Mouse (Mus musculus): Measurements from ENCODE around the gene Ccn5.
A peak's percentile ranks its signal among the peaks of the same experiment; 100 is the strongest.

Ccn5 gene

DNA sequence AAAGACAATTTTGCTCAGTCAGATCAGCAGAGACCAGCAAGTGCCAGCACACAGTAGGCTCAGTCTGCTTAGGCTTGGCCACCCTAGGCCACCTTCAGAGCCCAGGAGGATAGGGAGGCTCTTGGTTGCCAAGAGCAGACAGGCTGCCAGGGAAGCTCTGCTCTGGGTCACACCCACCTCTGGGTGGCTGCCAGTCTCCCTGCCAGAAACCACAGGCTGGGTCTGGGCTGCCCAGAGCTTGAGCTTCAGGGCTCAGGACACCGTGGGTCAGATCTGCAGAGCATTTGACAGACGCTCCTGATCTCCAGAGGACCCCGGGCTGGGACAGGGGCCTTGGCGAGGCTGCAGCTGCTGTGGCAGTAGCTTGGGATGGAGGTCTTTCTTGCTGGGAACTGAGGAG lies at the start of gene Ccn5:
Ccn5 (plus strand) TSS at position 255 of the 400 bp plus-strand sequence.
- DNase-seq = peak; percentile 82

DNA sequence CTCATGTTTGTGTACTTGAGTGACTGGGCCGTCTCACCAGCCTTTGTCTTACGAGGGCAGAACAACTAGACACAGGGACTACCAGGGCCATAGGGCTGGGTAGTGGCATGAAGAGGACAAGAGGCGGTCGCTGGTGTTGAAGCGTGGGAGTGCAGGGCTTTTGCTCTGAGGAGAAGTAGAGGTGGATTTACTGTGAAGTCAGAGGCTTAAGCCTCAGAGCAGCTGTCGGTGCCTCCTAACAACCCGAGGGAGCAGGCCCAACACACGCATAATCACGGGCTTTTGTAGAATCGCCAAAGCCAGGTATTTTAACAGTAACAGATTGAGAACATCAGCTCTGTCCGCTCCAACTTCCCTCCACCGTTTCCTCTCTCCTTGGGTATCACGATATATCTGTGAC lies 44.0 kb upstream of the Ccn5 start:
- DNase-seq = no peak

DNA sequence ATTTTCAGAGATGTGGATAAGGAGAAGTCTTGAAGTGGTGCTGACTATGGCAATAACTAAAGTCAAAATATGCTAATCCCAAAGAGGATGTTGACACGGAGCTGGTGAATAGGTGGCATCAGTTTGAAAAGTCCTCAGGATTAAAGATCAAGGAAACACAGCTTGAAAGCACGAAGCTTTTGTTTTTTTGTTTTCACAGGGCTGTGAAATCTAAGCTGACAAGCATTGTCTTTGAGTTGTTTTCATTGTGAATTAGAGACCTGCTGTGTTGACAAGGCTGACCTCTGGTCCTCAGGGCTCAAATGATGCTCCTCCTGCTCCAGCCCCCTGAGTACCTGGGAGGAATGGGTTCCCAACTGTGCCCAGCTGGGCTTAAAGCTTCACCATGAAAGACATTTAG lies 43.6 kb upstream of the Ccn5 start:
- no peak for DNase-seq

DNA sequence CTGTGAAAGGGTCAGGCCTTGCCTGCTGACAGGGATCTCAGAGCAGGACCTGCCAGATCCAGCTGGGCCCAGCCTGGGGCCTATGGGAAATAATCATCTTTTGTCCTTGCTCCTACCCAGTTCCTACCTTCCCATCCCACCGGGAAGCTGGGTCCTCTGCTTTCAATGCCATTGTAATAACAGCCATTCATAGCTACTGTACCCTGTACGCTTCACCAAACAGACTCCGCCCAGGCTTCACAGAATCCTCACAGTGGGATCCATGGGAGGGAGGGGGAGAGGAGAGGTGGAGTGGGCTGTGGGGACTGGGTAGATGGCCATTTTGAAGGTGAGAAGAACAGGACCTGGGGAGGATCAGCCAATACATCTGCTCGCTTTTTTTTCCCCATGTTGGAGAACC lies 41.8 kb upstream of the Ccn5 start:
- DNase-seq = no peak

DNA sequence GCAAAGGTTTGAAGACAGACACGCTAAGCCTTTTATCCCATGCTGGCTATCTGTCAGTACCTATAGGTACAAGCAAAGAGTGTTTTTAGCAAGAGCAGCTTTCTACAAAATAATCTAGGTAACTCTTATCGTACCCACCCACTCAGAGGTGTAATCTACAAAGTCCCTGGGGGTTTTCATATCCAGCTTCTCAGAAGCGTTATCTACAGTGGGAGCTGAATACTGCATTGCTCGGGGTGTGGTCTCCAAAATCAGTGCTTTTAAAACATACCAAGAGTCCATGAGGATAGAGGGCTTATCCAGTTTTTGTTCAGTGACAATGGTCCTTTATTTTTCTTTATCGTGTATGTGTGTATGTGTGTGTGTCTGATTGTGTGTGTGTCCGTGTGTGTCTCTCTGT lies 37.3 kb upstream of the Ccn5 start:
- DNase-seq = no peak

DNA sequence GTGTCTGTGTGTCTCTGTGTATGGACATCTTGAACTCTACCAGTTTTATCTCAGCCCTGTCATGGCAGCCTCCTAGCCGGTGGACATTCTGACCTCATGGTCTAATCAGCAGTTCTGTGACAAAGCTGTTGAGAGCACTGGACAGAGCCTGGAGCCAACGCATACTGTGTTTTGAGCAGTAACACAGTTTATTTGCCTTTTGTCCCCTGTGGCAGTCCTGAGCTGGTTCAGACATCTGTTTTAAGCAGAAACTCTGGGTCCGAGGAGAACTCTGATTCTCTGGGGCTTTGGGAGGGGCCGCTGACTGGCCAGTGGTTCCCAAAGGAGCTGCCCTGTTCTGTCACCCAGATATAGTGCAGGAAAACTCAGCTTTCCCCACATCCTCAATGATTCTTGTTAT lies 36.8 kb upstream of the Ccn5 start:
- no peak for DNase-seq

DNA sequence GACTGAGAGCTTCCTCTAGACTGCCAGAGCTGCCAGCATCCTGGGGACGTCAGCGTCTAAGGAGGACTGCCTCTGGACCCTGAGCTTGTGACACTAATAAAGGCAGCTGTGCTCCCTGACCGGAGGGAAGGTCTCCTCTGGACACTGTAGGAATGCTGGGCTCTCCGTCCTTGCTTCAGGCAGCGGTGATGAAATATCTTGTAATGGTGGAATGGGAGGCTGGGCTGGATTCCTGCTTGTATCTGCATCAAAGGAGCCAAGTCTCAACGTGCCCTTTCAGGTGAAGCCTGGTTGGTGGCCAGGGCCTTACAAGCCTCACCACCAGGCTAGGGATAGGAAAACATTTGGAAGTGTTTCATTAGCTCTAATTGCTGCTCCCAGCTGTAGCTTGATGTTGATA lies 33.6 kb upstream of the Ccn5 start:
- no peak for DNase-seq

DNA sequence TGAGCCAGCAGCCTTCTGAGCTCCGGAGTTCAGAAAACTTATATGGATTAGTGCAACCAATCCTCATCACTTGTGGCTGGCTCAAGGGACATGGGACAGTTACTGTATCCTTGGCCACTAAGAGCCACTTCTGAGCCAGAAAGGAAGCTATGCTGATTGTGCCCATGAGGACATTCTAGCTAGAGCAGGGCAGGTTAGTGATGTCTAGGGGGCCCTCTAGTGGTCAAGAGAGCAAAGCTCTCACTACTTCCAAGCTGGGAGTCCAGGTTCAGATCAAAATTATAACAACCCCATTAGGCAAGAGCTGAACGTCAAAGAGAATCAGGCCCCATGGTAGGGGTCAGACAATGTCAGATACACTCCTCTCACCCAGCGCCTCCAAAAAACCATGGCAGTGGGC lies 33.0 kb upstream of the Ccn5 start:
- DNase-seq = peak; percentile 83

DNA sequence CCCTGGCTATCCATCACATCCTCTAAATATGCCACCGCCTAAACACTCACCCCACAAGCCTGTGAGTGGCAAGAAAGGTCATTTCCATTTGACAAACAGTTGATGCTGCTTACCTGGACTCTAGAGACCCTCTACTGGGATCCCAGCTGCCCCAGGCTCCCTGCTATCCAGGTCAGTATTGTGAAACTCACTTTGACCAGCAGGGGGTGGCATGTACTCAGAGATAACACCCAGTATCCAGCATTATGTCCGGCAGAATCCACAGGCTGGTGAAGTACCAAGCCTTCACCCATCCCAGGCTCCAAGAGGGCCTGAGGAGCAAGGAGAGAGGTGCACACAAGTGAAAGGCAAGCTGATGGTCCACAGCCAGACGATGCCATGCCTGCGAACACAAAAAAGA lies 32.2 kb upstream of the Ccn5 start:
- peak; percentile 89 for DNase-seq

DNA sequence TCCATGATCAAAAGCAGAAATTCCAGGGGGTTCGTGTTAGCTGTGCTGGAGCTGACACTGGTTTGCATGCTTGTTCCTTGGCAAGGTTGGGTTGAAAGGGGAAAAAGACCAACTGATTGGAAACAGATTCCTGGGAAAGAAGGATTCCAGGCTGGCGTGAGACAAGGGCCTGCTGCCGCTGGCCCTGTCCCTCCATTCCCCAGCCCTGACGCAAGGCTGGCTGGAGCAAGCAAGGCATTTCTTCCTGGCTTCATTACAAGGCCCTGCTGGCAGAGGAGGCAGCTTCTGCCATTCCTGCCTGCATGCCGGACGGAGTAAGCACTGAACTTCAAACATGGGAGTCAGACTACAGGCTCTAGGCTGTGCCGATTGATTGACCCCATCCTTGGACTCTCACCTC lies 22.2 kb upstream of the Ccn5 start:
- DNase-seq = peak; percentile 66

DNA sequence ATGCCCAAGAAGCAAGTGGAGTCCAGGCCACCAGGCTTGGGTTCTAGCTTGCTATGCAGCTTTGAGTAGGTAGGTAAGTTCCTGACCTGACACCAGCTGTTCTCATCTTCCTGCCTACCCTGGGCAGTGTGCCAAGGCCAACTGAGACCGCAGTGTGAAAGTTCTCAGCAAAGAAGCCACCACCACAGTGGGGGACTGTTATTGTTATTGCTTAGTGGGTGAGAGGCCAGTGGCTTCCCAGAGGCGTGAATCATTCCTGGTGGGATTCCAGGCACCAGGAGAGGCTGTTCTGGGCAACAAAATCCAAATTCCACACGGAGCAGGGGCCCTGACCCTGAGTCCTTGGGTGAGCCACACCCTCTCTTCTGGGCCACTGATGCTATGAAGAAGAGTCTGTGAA lies 19.8 kb upstream of the Ccn5 start:
- peak; percentile 43 for DNase-seq

DNA sequence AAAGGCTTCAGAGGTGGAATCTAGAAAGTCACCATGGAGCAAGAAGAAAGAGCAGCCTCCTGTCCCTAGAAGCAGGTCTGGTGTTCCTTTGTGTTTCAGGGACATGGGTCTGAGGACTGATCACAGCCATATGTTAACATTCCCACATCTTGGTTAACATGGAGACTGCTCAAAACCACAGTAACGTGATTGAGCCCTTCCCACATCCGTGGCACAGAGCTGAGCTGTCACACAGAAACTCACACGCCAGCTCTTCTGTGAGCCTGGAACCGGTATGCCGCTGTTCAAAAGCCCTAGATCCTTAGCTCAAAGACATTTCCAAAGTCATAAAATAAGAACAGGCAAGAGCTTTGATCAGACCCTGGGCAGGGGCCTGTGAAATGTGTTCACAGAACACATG lies 19.3 kb upstream of the Ccn5 start:
- DNase-seq = no peak

DNA sequence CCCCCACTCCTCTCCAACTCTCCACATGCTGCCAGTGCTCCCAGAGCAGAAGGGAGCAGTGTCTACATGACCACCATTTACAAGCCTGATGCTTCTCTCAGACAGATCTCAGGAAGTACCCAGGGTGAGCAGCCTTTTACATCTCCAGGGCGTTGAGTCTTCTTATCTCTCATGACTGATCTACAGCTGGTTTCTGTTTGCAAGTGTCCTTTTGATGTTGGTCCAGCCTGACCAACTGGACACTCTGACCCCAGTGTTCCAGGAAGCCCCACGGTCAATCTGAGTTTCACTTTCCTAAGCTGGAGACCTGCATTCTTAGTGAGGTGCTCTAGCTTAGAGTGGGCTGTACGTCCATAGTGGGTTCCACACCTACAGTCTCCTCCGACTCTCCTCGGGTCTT lies 16.8 kb upstream of the Ccn5 start:
- peak; percentile 42 for DNase-seq

DNA sequence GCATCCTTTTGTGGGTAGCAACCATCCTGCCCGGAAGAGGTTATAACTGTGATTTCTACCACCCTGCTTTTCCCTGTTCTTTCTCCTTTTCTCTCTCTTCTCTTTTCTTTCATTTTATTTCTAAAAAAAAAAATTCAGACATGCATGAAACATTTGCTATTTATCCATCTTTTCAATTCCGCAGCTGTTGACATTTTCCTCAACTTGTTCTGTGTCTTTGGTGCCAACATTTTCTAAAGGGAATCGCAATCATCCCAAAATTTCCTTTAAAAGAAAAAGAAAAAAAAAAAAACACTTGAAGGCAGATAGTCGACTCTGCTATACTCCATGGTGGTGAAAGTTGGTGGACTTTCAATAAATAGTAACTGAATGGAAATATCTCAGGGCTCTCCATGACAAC lies 11.5 kb upstream of the Ccn5 start:
- no peak for DNase-seq

DNA sequence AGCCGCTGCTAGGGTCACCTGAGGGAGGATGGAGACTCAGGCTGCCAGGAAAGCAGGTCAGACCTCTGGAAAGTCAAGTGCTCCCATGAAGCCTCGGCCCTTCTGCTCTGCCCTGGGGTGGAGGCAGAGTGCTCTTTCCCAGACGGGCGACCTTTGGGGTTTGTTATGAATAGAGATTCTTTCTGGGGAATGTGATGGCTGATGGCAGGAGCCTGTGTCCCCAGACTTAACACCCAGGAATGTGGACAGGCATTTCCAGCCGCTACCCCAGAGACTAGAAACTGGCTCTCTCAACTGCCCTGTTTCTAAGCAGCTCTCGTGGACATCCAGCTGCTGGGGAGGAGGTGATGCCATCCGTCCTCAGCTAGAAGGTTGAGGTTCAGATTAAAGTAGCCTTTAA lies 11.0 kb upstream of the Ccn5 start:
- DNase-seq = peak; percentile 74

DNA sequence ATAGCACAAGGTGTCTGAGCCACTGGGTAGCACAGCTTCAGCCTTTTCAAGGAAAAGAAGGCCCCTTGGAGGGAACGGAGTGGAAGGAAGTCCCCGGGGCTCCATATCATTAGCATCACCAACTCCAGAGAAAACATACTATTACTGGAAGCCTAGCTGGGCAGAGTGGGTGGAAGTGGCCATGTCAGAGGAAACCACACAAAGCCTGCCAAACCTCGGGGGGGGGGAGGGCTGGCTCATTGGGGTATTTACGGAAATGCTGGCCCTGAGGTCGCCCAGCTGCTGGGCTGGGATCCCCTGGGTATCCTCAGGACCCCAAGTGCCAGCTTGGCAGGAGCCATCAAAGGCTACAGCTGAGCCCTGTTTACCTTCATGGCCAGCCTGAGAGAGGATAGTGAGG lies 7.6 kb upstream of the Ccn5 start:
- no peak for DNase-seq

DNA sequence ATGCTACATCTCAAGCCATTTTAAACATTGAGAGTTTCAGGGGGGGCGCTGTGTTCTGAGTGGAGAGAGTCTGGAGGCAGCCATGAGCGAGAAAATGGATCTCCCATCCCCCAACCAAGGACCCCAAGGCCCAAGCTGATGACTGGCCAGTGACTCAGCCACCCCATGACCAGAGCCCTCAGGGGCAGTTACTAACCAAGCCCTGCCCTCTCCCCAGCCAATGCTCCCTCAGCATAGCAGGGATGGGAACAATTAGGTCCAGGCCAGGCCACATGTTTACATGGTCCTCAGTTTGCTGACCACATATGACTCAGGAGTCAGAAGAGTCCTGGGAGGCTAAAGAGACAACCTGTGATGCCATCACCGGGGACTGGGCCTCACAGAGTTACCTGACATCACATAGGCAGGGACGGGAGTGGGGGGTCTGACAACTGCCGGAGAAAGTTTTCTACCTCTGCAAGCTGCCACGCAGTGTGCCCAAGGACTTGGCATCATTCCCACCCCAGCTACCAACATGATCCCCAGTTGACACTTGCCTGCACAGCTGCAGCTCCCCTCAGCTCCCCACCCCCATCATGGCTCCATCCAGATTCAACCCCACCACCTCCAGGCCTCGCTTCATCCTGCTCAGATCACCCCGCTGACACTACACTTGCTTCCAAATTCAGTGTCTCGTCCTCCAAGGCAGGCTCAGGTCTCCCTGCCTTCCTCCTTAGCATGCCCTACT lies 5.8 kb upstream of the Ccn5 start:
- DNase-seq = no peak

DNA sequence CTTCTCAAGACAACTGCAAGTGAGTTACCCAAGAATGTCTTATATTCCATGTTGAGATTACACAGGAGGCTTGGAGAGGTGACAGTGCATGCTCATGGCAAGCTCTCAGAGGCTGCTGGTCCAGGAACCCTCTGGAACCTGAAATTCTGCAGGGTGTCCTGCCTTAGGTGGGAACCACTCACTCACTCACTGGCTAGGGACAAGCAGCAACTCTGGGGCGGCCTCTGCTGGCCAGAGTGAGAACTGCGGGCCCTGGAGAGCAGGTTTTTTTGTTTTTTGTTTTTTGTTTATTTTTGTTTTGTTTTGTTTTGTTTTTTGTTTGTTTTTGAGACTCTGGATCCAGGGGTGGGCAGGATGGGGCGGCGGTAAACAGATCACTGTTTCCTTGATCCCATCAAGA lies 2.6 kb downstream of the Ccn5 start:
- peak; percentile 75 for DNase-seq

DNA sequence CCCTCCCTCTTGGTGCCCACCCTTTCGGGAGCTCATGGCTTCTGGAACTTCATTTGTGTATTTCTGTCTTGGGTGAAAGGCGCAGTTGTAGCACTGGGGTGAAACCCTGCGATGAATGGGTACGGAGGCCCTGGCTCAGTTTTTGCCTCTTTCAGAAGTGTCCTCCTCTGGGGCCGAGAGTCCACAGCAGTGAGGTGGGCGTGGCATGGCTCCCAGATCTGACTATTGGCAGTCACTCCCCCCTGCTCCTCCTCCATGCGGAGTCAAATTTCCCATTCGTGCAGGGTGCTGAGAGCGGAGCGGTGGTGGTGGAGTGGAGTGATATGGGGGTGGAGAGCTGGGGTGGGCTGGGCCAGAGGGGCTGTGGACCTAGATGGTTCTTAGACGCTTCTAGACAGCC lies 3.1 kb downstream of the Ccn5 start:
- DNase-seq = peak; percentile 71

DNA sequence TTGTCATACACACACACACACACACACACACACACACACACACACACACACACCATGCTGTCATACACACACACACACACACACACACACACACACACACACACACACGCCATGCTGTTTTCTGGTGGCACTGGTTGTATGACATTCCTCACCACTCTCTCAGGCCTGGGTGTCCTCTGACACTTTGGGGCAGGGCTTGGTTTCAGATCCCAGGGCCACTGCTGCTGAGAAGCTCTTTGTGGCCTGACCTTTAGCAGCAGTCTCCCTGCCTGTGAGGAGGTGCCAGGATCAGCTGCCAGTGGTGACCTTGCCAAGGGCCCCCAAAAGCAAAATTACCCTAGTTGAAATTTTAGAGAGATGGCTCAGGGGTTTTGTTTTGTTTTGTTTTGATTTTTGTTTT lies 5.2 kb downstream of the Ccn5 start:
- no peak for DNase-seq

DNA sequence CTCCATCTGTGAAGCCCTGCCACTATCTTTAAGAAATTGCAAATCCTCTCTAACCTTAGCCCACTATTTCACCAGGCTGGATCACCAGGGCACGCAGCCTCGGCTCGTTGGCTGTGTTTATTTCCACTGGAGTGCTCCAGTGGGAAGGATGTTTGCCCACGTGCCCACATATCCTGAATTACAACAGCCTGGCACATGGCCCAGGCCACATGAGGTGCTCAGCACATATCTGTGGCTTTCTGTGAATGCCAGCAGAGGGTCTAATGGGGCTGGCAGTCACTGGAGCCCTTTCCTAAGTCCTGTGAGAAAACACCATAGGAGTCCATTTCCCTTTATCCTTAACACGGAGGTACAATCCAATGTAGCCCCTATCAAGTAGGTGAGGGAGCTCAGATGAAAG lies 5.8 kb downstream of the Ccn5 start:
- peak; percentile 79 for DNase-seq

DNA sequence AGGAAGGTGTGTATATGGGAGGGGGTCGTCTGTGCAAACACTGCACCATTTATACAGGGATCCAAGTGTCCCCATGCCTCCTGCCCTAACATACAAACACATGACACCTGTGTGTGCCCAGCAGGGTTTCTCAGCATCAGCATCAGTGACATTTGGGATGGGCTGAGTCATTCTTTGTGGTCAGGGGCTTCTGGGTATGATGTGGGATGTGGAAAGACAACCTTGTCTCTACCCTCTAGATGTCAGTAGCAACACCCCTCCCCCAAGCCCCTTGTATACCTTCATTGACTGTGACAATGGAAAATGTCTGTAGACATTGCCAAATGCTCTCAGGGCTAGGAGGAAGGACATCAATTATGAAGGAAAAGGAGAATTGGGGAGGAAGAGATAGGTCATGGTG lies 10.5 kb downstream of the Ccn5 start:
- DNase-seq = no peak

DNA sequence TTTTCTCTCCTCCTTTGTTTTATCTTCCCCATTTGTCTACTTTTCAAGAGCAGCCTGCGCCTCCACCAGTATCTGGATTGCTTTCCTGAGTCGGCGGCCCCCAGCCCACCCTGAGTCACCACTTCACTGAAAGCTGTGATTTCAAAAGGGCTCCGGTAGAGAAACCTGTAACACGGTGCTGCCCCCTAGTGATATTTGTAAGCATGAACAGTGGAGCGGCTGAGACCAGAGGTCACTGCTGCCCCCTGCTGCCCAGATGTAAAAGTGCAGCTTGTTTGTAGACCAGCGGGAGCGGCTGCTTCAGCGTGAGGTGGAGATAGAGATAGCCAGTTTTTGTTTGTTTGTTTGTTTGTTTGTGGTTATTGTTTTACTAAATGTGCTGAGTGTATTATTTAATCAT lies 17.4 kb downstream of the Ccn5 start:
- peak; percentile 92 for DNase-seq

DNA sequence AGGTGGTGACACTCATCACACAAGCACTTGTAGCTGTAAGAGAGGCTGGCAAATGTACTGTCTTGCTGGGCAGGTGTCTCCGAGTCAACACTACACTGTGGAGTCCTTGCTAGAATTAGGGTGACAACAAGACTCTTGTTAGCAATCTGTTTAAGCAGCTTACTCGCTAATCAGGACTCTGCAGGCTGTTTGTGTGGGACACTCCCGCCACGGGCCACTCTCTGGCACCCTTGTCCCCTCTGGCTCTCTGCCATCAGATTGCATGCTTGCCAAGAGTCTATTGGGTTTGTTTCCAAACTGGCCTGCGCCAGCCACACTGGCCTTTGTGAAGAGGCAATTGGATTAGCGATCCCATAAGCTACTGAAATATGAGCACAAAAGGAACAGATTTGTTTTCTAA lies 18.9 kb downstream of the Ccn5 start:
- peak; percentile 80 for DNase-seq

DNA sequence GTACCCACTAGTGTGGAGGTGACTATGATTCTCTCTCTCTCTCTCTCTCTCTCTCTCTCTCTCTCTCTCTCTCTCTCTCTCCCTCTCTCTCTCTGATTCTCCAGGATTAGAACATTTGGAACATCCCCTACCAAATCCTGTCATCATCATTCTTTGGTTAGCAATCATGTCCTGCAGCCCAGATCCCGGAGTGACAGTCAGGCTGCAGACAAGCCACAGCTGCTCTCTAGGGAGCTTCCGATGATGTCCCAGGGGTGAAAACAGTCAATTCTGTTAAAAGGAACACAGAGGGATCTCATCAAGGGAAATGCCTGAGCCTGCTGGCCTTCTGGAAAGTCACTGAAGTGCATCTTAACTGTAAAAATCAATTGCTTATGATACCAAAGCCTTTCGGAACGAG lies 21.4 kb downstream of the Ccn5 start:
- peak; percentile 66 for DNase-seq

DNA sequence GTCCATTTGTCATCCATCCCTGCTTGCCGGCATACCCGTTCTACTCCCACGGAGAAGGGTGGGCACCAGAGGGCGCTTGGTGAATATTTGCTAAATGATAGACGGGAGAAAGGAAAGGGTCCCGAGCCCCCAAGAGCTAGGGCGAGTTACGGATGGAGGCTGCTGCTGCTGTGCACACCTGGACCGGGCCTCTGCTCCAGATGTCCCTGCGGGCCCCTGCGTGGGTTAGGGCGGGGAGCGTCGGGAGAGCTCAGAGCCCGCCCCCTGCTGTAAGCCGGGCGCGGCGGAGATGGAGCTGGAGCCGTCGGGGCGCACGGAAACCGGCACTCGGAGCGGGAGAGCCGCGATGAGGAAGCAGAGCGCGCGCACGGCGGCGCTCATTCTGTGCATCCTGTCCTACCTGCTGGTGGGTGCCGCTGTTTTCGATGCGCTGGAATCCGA lies 32.8 kb downstream of the Ccn5 start, which contains the start of gene Kcnk15:
Kcnk15 (plus strand) TSS at position 191 of the 441 bp plus-strand sequence.
- DNase-seq = no peak

All from lung, postnatal 36 days (tissue).